Mouse (Mus musculus) bone marrow, adult 2 months (tissue): Measurements from ENCODE around the gene Mettl16. TPM values are rescaled to one million over a fixed set of nuclear protein-coding genes. Genes with fewer than 3 reads are reported as not detected.
A peak's percentile ranks its signal among the peaks of the same experiment; 100 is the strongest.

Experiments used
- H3K27ac ChIP-seq: fragments of 200-500 bp; 2 replicates; pipeline ENCODE4 v1.5.1; 2012; ENCODE audit warnings: low read depth, mild to moderate bottlenecking, control low read depth, inconsistent platforms, low read length; ENCODE audit not compliant: control insufficient read depth, poor library complexity, insufficient read depth
- H3K4me1 ChIP-seq: fragments of 200-500 bp; 2 replicates; pipeline ENCODE4 v1.6.1; 2011; ENCODE audit warnings: low read length; ENCODE audit not compliant: control insufficient read depth, insufficient read depth
- H3K4me3 ChIP-seq: fragments of 200-500 bp; replicated peaks from 2 replicates; pipeline ENCODE3; 2011; ENCODE audit warnings: mild to moderate bottlenecking, low read depth, low read length, control low read depth; ENCODE audit not compliant: control insufficient read depth
- CTCF ChIP-seq: fragments of 200-500 bp; IDR thresholded peaks from 2 replicates; pipeline ENCODE4 v1.5.1; 2011; ENCODE audit warnings: low read length, control low read depth; ENCODE audit not compliant: control insufficient read depth, insufficient read depth
- POLR2A ChIP-seq: fragments of 200-500 bp; IDR thresholded peaks from 2 replicates; pipeline ENCODE4 v1.6.1; 2011; ENCODE audit warnings: low read depth, mild to moderate bottlenecking, control low read depth, low read length, borderline replicate concordance; ENCODE audit not compliant: control insufficient read depth
- WGBS: fragments of 180-500 bp; shearing (Covaris S2); methylation state at CpG from one replicate; pipeline ENCODE4 v1.1.7; 2018; 5-methylcytosine and 5-hydroxymethylcytosine counted together
- polyA plus RNA-seq: library from polyadenylated mRNA; stranded (reverse); fragments of >200 nt; gene quantifications from 2 replicates; pipeline ENCODE4 v1.2.4, GENCODE M21; 2011; ENCODE audit warnings: low replicate concordance; ENCODE audit not compliant: missing spikeins, insufficient read depth, insufficient read length

The Mettl16 gene
- 5.4 and 8.4 TPM in 2 replicates for polyA plus RNA-seq

GRCm38 (mm10) chr11:74770595-74771207 is at the start of gene Mettl16:
Mettl16 (plus strand) TSS chr11:74770830.
- TF ChIP-seq CTCF (no peak), POLR2A (peak; percentile 96)
- under 1% methylated on average over 43 of the region's 43 CpGs for WGBS

DNA sequence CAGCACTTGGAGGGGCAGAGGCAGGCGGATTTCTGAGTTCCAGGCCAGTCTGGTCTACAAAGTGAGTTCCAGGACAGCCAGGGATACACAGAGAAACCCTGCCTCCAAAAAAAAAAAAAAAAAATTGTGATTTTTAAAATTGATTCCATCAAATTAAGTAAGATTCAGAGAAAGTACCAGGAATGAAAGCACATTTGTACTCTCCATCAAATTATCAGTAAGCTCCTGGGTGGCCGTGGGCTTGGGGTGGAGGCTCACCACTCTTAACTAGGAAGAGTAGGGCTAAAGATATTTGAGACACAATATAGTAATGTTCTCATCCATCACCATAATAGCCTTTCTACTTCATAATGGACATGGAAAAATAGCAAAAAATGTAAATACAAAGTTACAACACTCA is 49.5 kb upstream of the Mettl16 start:
- H3K4me3 ChIP-seq: no peak overlapping the region
- TF ChIP-seq POLR2A (no peak), CTCF (no peak)
- H3K27ac ChIP-seq: no peak overlapping the region
- WGBS: 63% methylated on average over 2 of the region's 2 CpGs
- H3K4me1 ChIP-seq: no peaks in the 10 kb centered on the region; the same call in 1 of the 2 replicates

More at GRCm38 (mm10) chr11:74770595-74771207, at the start of gene Mettl16:
- H3K4me1 ChIP-seq: peaks cover 2% of the 10 kb centered on the region; the same call in 1 of the 2 replicates
- H3K27ac ChIP-seq: peak within 1 kb of the TSS; percentile 76
- H3K4me3 ChIP-seq: peak within 1 kb of the TSS; percentile 91

DNA sequence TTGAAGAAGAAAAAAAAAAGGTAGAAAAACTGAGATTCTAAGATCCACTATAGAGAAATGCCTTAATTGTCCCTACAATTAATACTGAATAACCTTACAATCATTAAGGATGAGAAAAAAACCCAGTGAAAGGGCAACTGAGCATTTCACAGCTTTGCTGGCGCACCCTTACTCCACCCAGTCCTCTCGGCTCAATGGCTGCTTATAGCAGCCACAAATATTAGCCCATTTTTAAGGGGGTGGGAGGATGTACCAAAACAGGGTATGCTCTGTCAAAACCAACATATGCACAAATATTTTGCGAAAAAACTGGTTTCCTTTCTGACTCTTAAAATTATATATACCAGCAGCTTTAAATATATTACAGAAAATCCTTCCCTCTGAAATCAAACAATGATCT is 48.7 kb upstream of the Mettl16 start:
- 24% methylated on average over 3 of the region's 3 CpGs for WGBS

DNA sequence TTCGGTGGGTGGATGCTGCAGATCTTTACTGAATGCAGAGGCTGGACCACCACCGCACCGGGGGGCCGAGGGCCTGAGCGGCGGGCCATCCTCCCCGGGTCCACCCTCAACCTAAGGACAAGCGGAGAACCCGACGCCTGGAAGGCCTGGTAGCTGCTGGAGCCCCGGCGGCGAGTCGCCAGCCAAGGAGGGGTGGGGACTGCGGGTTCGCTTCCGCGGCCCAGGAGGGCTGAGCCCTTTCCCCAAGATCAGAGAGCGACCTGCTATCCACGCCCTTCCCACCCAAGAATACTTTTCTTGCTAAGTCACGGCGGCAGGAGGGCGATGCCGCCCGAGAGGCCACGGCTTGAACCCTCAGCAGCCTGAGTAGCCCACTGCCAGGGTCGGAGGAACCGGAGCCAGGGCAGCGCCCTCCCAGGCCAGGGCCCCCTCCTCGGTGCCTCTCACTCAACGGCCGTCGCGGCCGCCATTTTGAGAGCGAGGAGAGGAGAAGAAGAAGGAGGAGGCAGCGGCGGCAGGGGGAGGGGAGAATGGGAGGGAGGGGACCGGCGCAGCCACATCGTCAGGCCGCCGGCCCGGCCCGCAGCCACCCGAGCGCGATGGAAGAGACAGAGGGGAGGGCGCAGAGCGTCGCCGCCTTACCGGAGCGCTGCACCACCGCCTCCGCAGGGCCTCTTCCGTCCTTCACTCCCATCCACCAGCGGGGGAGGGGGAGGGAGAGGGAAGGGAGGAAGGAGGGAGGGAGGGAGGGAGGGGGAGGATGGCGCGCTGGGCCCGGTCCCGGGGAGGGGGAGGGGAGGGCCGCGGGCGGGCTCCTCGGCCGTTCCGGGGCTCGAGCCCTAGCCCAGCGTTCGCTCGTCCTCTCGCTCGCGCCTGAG is 47.0 kb upstream of the Mettl16 start:
- peak overlapping the region; percentile 92 for H3K4me3 ChIP-seq
- WGBS: under 1% methylated on average over 55 of the region's 75 CpGs
- H3K27ac ChIP-seq: peak overlapping the region; percentile 99
- H3K4me1 ChIP-seq: no peaks in the 10 kb centered on the region; the same call in 1 of the 2 replicates
- peak; percentile 38; the same call in 1 of the 2 replicates for TF ChIP-seq POLR2A
- no peak for TF ChIP-seq CTCF

More for the DNA sequence above, 48.7 kb upstream of the Mettl16 start:
- TF ChIP-seq CTCF: no peak
- no peak for TF ChIP-seq POLR2A
- H3K27ac ChIP-seq: no peak overlapping the region
- peak overlapping the region; percentile 4 for H3K4me3 ChIP-seq
- H3K4me1 ChIP-seq: no peaks in the 10 kb centered on the region; the same call in 1 of the 2 replicates

GRCm38 (mm10) chr11:74724235-74724791 is 46.3 kb upstream of the Mettl16 start, which contains the start of gene Pafah1b1:
Pafah1b1 (minus strand) TSS chr11:74724670.
- under 1% methylated on average over 47 of the region's 56 CpGs for WGBS
- peak within 1 kb of the TSS; percentile 99 for H3K4me3 ChIP-seq
- TF ChIP-seq POLR2A (peak; percentile 95), CTCF (no peak)

DNA sequence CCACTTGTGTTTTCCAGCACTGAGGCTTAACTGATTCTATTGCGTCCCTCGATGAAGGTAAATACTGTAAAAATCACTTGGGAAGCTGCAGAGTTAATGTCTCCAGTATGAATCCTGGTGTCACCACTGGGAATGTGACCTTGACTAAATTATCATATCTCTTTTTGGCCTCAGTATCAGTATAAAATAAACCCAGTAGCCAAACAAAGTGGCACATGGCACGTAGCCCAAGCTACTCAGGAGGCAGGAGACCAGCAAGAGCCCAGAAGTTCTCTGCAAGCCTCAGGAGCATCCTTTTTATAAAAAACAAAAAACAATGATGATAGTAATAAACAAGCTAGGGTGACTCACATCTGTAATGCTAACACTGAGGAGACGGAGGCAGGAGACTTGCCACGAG is 45.4 kb upstream of the Mettl16 start:
- Histone ChIP-seq H3K27ac (no peak overlapping the region), H3K4me3 (no peak overlapping the region), H3K4me1 (no peaks in the 10 kb centered on the region; the same call in 1 of the 2 replicates)
- TF ChIP-seq POLR2A (no peak), CTCF (no peak)
- WGBS: 92% methylated on average over 5 of the region's 5 CpGs

More at GRCm38 (mm10) chr11:74724235-74724791, 46.3 kb upstream of the Mettl16 start, which contains the start of gene Pafah1b1:
- Histone ChIP-seq H3K27ac (peak within 1 kb of the TSS; percentile 99), H3K4me1 (no peaks in the 10 kb centered on the region; the same call in 1 of the 2 replicates)

DNA sequence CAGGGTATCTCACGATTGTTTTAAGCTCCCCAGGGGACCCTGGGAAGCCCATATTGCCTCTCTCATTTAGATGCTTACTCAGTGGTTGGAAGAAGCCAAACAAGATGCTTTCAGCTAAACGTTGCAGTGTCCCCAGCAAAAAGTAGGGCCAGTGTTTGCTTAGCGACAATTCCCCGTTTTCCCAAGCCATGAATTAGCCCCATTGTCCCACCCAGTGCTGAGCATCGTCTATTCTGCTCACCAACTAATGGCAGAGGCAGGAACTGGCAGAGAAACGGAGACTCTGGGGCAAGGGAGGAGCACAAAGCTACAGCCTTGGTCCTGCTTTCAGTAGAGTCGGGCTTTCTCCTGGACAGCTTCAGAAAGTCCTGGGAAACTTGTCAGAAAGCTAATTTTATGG is 35.7 kb upstream of the Mettl16 start:
- Histone ChIP-seq H3K4me3 (no peak overlapping the region), H3K4me1 (no peaks in the 10 kb centered on the region), H3K27ac (no peak overlapping the region)
- WGBS: 55% methylated on average over 7 of the region's 7 CpGs
- TF ChIP-seq CTCF (no peak), POLR2A (no peak)

GRCm38 (mm10) chr11:74737861-74738260 is 32.8 kb upstream of the Mettl16 start:
- no peaks in the 10 kb centered on the region for H3K4me1 ChIP-seq
- H3K4me3 ChIP-seq: no peak overlapping the region
- TF ChIP-seq CTCF (no peak), POLR2A (no peak)
- H3K27ac ChIP-seq: no peak overlapping the region
- WGBS: 66% methylated on average over 3 of the region's 3 CpGs
